Mouse (Mus musculus) neural tube, embryonic 13.5 days (tissue): Measurements from ENCODE around the gene Fam241b. TPM values are rescaled to one million over a fixed set of nuclear protein-coding genes. Genes with fewer than 3 reads are reported as not detected.
A peak's percentile ranks its signal among the peaks of the same experiment; 100 is the strongest.
"Not testable (repeated sequence)": the region's sequence is repeated elsewhere in the genome, so short reads cannot be mapped to it uniquely, and the experiment has no call there.

ENCODE experiments used
- ATAC-seq: fragments of 200-750 bp; cut with Nextera tagmentation; 2 replicates; pipeline ENCODE4 v1.8.0; 2017; ENCODE audit warnings: low read depth, mild to moderate bottlenecking, moderate TSS enrichment, moderate library complexity
- H3K27ac ChIP-seq: fragments of 300-500 bp; sonication (generic); replicated peaks from 2 replicates; pipeline ENCODE4 v1.5.1; 2015; ENCODE audit warnings: moderate library complexity, mild to moderate bottlenecking, inconsistent platforms
- H3K27me3 ChIP-seq: fragments of 300-500 bp; sonication (generic); 2 replicates; pipeline ENCODE4 v1.6.1; 2015; ENCODE audit warnings: mild to moderate bottlenecking, inconsistent platforms
- H3K36me3 ChIP-seq: fragments of 300-500 bp; sonication (generic); 2 replicates; pipeline ENCODE4 v1.6.1; 2015; ENCODE audit warnings: mild to moderate bottlenecking, inconsistent platforms
- H3K4me1 ChIP-seq: fragments of 300-500 bp; sonication (generic); replicated peaks from 2 replicates; pipeline ENCODE4 v1.6.1; 2015; ENCODE audit warnings: inconsistent platforms
- H3K4me2 ChIP-seq: fragments of 300-500 bp; sonication (generic); 2 replicates; pipeline ENCODE4 v1.6.1; 2015; ENCODE audit warnings: inconsistent platforms, mild to moderate bottlenecking, moderate library complexity
- H3K4me3 ChIP-seq: fragments of 300-500 bp; sonication (generic); 2 replicates; pipeline ENCODE4 v1.5.1; 2015; ENCODE audit warnings: mild to moderate bottlenecking, inconsistent platforms
- H3K9ac ChIP-seq: fragments of 300-500 bp; sonication (generic); 2 replicates; pipeline ENCODE4 v1.6.1; 2015; ENCODE audit warnings: moderate library complexity, mild to moderate bottlenecking, inconsistent platforms
- H3K9me3 ChIP-seq: fragments of 300-500 bp; sonication (generic); 2 replicates; pipeline ENCODE4 v1.6.1; 2016; ENCODE audit warnings: inconsistent platforms
- WGBS: fragments of 180-500 bp; shearing (Covaris S2); methylation state at CpG from one replicate; pipeline ENCODE4 v1.1.7; 2015; 5-methylcytosine and 5-hydroxymethylcytosine counted together
- polyA plus RNA-seq: library from polyadenylated mRNA; unstranded; fragments of >200 nt; fragmentation: Nextera tagmentation; extraction: Ambion mirVana; gene quantifications from 2 replicates; pipeline ENCODE4 v1.2.1, GENCODE M21; 2015

Fam241b gene
- polyA plus RNA-seq, 1 experiment from 2014 or later: 93.1 TPM

DNA sequence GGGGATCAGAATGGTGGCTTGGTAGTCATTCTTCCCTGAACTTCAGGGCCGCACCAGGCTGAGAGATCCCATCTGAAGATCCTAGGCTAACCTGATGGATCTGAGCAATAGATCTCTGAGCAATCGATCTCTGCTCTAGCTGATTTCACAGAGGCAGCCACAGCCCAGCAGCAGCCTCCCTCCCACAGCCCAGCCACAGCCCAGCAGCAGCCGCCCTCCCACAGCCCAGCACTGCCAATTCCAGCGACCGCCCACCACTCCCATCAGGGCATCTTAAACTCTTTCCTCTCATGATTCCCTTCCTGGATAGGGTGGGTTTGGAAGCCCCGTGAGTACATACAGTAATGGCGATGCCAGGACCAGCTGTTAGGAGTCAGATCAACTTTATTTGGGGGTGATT lies 54.6 kb downstream of the Fam241b start:
- WGBS: 78% methylated on average over 7 of the region's 7 CpGs
- no peaks in the 10 kb centered on the region for H3K27me3 ChIP-seq
- no peak overlapping the region for H3K27ac ChIP-seq
- H3K4me3 ChIP-seq: no peak overlapping the region
- no peak overlapping the region for H3K4me2 ChIP-seq
- ATAC-seq: no peak
- H3K4me1 ChIP-seq: no peaks in the 10 kb centered on the region
- H3K36me3 ChIP-seq: no peaks in the 10 kb centered on the region
- no peaks in the 10 kb centered on the region for H3K9me3 ChIP-seq
- no peak overlapping the region for H3K9ac ChIP-seq

DNA sequence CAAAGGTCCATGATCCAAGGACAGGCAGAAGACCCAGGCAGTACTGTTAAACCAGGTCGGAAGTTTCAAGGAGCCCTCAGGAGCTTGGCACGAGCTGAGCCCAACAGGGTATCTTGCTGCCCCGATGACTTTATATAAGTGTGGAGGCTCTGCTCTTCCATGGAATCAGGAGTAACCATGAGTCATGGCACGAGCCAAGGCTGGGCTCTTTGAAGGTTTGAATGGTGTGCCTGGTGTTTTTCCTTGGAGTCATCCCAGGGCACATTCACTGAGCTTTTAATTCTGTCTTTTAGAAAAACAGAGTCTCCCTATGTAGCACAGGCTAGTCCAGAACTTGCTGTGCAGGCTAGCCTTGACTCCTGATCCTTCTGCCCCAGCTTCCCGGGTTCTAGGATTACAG lies 55.3 kb downstream of the Fam241b start:
- Histone ChIP-seq H3K36me3 (no peaks in the 10 kb centered on the region), H3K27me3 (no peaks in the 10 kb centered on the region), H3K4me3 (no peak overlapping the region), H3K4me2 (no peak overlapping the region), H3K9me3 (no peaks in the 10 kb centered on the region), H3K27ac (no peak overlapping the region), H3K4me1 (no peaks in the 10 kb centered on the region), H3K9ac (no peak overlapping the region)
- 85% methylated on average over 5 of the region's 5 CpGs for WGBS
- ATAC-seq: no peak

DNA sequence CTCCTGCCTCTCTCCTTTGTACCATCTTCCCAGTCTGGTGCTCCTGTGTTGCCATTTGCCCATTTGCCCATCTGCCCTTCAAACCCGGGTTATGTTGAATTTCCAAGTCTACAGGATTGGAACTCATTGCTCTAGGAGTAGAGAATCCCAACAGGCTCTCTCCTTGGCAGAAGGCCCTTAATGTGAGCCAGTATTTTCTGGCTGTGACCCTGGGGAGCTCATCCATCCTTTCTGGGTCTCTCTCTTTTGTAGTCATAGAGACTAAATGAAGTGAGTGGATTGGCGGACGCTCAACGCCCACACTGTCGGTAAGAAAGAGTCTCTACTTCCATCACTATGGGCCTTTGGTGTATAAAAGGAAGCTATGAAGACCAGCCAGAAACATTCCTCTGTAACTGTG lies 56.9 kb downstream of the Fam241b start:
- no peak overlapping the region for H3K4me2 ChIP-seq
- 88% methylated on average over 5 of the region's 5 CpGs for WGBS
- no peaks in the 10 kb centered on the region for H3K9me3 ChIP-seq
- H3K4me1 ChIP-seq: no peaks in the 10 kb centered on the region
- ATAC-seq: no peak
- H3K36me3 ChIP-seq: no peaks in the 10 kb centered on the region
- no peaks in the 10 kb centered on the region for H3K27me3 ChIP-seq
- H3K4me3 ChIP-seq: no peak overlapping the region
- H3K27ac ChIP-seq: no peak overlapping the region
- H3K9ac ChIP-seq: no peak overlapping the region

DNA sequence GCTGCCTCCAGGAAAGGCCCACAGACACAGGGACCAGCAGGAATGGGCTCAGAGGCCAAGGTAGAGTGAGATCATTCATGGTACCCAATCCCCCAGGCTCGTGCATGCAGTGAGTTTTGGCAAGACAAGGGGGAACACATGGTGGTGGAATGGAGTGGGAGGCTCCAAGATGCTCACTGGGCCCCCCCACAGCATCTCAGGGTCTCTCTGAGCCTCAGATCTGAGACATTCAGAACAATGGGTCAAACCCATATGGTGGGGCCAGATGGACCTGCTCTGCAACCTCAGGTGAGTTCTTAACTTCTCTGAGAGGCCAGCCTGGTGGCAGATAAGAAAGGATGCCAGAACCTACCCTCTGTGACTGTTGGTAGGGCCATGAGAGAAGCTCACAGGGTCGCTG lies 57.7 kb downstream of the Fam241b start:
- H3K27ac ChIP-seq: no peak overlapping the region
- H3K36me3 ChIP-seq: no peaks in the 10 kb centered on the region
- no peak for ATAC-seq
- H3K9me3 ChIP-seq: no peaks in the 10 kb centered on the region
- WGBS: 74% methylated on average over 2 of the region's 2 CpGs
- no peak overlapping the region for H3K4me2 ChIP-seq
- H3K4me3 ChIP-seq: no peak overlapping the region
- no peaks in the 10 kb centered on the region for H3K4me1 ChIP-seq
- no peaks in the 10 kb centered on the region for H3K27me3 ChIP-seq
- no peak overlapping the region for H3K9ac ChIP-seq

DNA sequence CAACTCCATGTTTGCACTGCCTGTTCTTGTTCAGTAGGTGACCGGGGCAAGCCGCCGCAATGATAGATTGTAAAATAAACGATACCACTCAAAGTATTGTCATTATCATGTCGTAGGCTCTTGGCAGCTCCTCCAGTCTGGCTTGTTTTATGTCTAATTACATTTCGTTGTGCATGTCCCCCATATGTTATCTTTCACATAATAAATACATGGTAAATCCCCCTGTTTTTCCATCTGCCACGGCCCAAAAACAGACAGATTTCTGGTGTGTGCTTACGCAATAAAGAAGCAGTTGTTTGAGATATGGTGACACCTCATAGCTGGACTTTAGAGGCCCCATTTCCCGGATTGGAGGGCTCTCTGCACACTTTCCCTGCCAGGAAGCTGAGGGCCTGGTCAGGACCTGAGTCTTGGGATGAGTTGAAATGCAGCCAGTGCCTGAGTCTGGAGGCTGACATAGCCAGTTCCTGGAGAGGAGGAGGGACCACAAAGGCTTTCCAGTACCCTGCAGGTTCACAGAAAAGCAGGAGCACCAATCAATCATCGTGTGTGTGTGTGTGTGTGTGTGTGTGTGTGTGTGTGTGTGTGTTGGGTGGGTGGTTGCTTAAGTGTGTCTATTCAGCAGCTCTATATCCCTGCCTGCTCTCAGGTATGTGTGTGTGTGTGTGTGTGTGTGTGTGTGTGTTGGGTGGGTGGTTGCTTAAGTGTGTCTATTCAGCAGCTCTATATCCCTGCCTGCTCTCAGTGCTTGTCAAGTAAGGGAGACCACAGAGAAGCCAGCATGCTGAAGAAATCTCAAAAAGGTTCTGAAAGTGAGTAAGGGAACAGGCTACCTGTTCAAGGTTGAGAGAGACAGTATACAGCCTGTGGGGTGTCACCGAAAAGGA lies 67.2 kb downstream of the Fam241b start:
- H3K27ac ChIP-seq: 0 out of 2 replicates have a peak overlapping the region, but pooled peaks have one; percentile 33
- peak; percentile 47; the same call in 1 of the 2 replicates for ATAC-seq
- H3K4me1 ChIP-seq: no peaks in the 10 kb centered on the region
- no peaks in the 10 kb centered on the region for H3K36me3 ChIP-seq
- H3K9ac ChIP-seq: no peak overlapping the region
- 0 out of 2 replicates have a peak, but pooled peaks cover 7% of the 10 kb centered on the region for H3K9me3 ChIP-seq
- no peak overlapping the region for H3K4me2 ChIP-seq
- no peak overlapping the region for H3K4me3 ChIP-seq
- WGBS: 64% methylated on average over 11 of the region's 11 CpGs
- no peaks in the 10 kb centered on the region for H3K27me3 ChIP-seq

DNA sequence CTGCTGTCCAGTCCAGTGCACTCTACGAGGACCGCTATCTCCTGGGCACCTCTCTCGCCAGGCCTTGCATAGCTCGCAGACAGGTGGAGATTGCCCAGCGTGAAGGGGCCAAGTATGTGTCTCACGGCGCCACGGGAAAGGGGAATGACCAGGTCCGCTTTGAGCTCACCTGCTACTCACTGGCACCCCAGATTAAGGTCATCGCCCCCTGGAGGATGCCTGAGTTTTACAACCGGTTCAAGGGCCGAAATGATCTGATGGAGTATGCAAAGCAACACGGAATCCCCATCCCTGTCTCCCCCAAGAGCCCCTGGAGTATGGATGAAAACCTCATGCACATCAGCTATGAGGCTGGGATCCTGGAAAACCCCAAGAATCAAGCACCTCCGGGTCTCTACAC lies 72.4 kb downstream of the Fam241b start:
- ATAC-seq, H3K9me3 ChIP-seq, H3K9ac ChIP-seq, H3K27ac ChIP-seq, H3K36me3 ChIP-seq, H3K4me3 ChIP-seq, H3K4me1 ChIP-seq, H3K4me2 ChIP-seq, H3K27me3 ChIP-seq: not testable (repeated sequence)
- 82% methylated on average over 14 of the region's 14 CpGs for WGBS

DNA sequence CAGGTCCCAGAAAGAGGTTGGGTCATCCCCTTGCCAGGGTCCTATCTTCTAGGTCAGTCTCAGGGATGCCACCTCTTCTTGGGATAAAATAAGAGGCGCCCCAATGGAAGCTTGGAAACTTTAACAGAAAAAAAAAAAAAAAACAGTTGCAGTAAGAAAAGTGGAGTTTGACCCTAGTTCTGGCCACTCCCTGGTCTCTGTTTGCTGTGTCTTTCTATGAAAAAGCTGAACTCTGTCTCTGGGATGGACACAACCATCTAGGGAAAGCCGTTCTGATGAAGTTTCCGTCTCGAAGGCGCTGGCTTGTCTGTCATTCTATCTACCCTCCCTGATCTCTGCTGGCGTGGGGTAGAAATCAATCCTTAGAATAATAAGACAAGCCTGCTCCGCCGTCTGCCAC lies 73.1 kb downstream of the Fam241b start:
- H3K27me3 ChIP-seq: no peaks in the 10 kb centered on the region
- no peak overlapping the region for H3K9ac ChIP-seq
- H3K27ac ChIP-seq: no peak overlapping the region
- WGBS: 93% methylated on average over 8 of the region's 8 CpGs
- no peak for ATAC-seq
- H3K9me3 ChIP-seq: no peaks in the 10 kb centered on the region
- no peaks in the 10 kb centered on the region for H3K4me1 ChIP-seq
- H3K4me2 ChIP-seq: no peak overlapping the region
- H3K36me3 ChIP-seq: no peaks in the 10 kb centered on the region
- no peak overlapping the region for H3K4me3 ChIP-seq

DNA sequence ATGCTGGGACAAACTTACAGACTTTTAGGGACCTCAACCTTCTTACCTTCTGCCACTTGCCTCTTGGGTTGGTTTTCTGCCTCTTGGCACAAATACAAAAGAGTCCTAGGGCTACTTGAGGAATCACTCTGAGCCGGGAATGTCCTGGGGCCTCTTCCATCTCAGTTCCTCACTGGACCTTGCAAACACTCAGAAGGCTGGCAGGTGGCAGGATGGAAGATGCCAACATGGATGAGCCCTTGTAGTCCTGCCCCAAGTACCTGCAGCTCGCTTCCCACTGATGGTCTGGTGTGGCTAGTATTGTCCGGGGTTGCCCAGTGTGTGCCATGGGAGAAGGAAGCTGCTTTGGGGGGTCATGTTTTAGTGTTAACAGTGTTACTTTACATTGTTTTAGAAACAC lies 73.8 kb downstream of the Fam241b start:
- Histone ChIP-seq H3K36me3 (no peaks in the 10 kb centered on the region), H3K9me3 (no peaks in the 10 kb centered on the region), H3K27ac (no peak overlapping the region), H3K27me3 (0 out of 2 replicates have a peak, but pooled peaks cover under 1% of the 10 kb centered on the region), H3K9ac (no peak overlapping the region), H3K4me2 (no peak overlapping the region), H3K4me3 (no peak overlapping the region), H3K4me1 (no peaks in the 10 kb centered on the region)
- 91% methylated on average over 3 of the region's 3 CpGs for WGBS
- ATAC-seq: no peak

DNA sequence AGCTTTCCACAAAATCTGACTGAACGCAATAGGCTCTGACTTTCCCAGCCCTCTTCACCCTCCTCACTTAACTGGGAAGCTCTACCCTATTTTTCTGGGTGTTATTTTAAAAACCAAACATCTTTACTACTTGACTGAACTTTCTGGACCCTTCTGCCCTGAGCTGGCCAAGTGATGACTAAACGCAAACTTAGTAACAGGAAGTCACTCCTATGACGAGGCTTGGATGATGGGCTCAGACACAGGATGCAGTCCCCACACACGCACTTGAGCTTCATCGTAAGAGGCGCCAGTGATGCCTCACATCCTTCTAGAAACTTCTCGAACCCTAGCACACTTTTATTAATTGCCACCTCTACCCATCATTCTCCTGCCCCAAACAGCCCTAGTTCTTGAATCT lies 74.3 kb downstream of the Fam241b start:
- WGBS: 90% methylated on average over 7 of the region's 7 CpGs

DNA sequence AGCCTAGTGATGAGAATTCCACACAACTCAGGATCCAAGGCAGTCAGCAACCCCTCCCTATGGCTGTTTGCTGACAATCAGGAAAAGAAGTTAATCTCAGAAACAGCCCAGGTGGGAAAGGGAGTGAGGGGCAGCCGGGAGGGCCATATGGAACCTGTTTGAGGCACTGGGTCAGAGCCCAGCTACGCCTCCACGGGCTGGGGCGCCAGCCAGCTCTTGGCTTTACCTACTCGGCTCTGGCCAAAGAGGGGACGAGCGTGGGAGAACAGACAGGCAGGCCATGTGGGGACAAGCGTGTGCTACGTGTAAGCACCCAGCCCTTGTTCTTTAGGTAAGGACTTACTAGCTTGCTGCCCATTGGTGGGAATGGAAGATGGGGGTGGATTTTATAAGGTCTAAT lies 75.2 kb downstream of the Fam241b start:
- no peaks in the 10 kb centered on the region for H3K4me1 ChIP-seq
- H3K36me3 ChIP-seq: no peaks in the 10 kb centered on the region
- H3K27me3 ChIP-seq: 0 out of 2 replicates have a peak, but pooled peaks cover 2% of the 10 kb centered on the region
- ATAC-seq: no peak
- no peak overlapping the region for H3K9ac ChIP-seq
- no peaks in the 10 kb centered on the region for H3K9me3 ChIP-seq
- no peak overlapping the region for H3K4me3 ChIP-seq
- 82% methylated on average over 9 of the region's 9 CpGs for WGBS
- no peak overlapping the region for H3K4me2 ChIP-seq
- no peak overlapping the region for H3K27ac ChIP-seq

More for the DNA sequence above, 74.3 kb downstream of the Fam241b start:
- Histone ChIP-seq H3K36me3 (no peaks in the 10 kb centered on the region), H3K4me2 (no peak overlapping the region), H3K27ac (no peak overlapping the region), H3K4me1 (no peaks in the 10 kb centered on the region), H3K4me3 (no peak overlapping the region), H3K9ac (no peak overlapping the region), H3K9me3 (no peaks in the 10 kb centered on the region), H3K27me3 (0 out of 2 replicates have a peak, but pooled peaks cover 2% of the 10 kb centered on the region)
- no peak for ATAC-seq

DNA sequence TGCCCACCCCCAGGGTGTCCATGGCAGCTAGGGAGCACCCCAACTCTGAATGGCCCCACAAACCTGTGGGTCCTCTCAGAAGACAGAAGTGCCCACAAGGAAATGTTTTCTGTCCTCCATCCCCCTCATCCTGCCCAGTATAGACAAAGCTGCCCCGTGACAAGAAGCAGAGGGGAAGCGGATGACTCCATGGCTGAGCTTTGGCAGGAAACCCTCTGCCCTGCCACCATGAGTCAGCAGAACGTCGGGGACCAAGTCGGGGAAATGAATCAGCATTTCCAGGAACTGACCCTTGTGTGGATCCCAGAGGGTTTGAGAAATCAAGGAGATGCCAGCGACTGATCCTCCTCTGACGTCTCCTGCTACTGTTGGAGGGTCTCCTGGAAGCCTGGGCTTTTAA lies 77.5 kb downstream of the Fam241b start:
- H3K4me2 ChIP-seq: no peak overlapping the region
- no peaks in the 10 kb centered on the region for H3K9me3 ChIP-seq
- H3K4me1 ChIP-seq: peaks cover 8% of the 10 kb centered on the region
- no peaks in the 10 kb centered on the region for H3K36me3 ChIP-seq
- no peak overlapping the region for H3K4me3 ChIP-seq
- H3K27me3 ChIP-seq: 0 out of 2 replicates have a peak, but pooled peaks cover 2% of the 10 kb centered on the region
- H3K9ac ChIP-seq: no peak overlapping the region
- no peak for ATAC-seq
- 80% methylated on average over 7 of the region's 7 CpGs for WGBS
- no peak overlapping the region for H3K27ac ChIP-seq

DNA sequence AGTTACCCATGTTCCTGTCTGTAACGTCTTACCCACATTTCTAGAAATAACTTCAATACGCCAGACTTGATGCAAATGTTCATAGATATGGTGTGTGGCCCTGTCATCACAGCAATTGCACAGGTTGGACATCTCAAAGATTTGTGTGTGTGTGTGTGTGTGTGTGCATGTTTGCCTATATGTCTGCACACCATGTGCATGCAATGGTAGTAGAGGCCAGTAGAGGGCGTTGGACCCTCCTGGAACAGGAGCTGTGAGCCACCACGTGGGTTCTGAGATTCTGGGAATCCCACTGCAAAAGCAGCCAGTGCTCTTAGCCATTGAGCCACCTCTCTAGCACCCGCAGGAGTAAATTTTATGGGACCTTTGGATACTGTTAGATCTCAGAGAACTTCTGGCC lies 80.9 kb downstream of the Fam241b start:
- Histone ChIP-seq H3K27me3 (peaks cover 2% of the 10 kb centered on the region; the same call in 1 of the 2 replicates), H3K9ac (no peak overlapping the region), H3K27ac (no peak overlapping the region), H3K36me3 (no peaks in the 10 kb centered on the region), H3K4me2 (no peak overlapping the region), H3K4me1 (peaks cover 39% of the 10 kb centered on the region), H3K4me3 (no peak overlapping the region), H3K9me3 (no peaks in the 10 kb centered on the region)
- 58% methylated on average over 5 of the region's 5 CpGs for WGBS
- no peak for ATAC-seq
